Mouse (Mus musculus): Measurements from ENCODE around the gene Sat2.

DNA sequence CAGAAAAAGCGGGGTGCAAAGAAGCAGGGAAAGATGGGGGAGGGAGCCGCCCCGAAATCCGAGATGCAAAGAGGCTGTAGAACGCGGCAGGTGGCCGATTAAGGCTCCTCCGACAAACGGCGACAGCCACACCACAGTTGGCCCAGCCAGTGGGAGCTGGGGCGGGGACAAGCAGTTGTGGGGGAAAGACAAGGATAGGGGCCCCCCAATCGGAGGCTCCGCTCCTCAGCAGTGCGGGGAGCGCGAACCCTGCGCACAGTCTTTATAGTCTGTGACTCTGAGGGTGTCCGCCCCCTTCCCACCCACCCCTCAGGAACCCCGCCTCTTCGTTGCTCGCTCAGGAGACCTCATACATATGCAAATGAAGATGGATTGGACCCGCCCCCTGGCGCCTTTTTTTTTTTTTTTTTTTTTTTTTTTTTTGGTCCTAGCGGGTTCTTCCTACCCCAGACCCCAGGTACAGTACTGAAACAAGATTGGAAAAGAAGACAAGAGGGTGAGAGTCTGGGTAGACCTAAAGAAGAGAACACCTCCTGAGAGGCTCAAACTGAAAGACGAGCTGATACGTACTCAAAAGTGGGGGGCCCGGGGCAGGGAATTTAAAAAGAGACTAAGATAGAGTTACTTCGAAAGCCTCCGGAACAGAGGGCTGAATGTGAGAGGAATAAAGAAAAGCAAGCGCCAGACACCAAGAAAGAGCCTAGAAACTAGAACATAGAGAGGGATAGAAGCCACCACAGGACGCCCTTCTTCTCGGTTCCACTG lies 15.9 kb upstream of the Sat2 start, which contains the start of gene Atp1b2:
- TF ChIP-seq CTCF (IDR thresholded peaks at IDR 0.05; ENCODE audit: insufficient read depth, low read depth, low read length), result no peak
- TF ChIP-seq POLR2A (IDR thresholded peaks at IDR 0.05; ENCODE audit: insufficient read depth, low read depth, low read length), result peak; percentile 97
